ENCODE assay signal across 21 mouse cellular contexts in the genomic region with DNA sequence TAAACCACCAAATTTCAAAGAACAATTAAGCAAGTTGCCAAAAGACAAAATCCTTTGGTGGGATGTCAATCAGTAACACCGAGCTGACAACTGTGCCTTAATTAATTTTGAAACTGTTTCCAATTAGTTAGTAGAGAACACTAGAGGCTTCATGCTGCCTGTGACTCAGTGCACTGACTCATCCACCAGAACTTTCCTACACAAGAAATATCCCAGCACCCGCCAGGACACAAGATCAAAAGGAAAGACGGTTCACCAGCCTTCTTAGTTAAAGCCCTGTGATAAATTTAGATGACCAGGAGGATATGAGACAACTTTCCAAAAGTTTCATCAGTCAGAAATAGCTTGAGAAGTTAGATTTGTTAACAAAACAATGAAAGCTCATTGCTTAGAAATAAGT. TPM values are rescaled to one million over a fixed set of nuclear protein-coding genes. Genes with fewer than 3 reads are reported as not detected.
DNase-seq lines count a peak whose midpoint lies in the region; ATAC-seq and TF ChIP-seq lines count a peak whose summit lies in the region.
"Had no signal": no experiment of that assay in that cellular context is flagged by ENCODE, and none has a peak within 500 bp of the region (broad histone marks: within the 10 kb centered on the region; RNA-seq: fewer than 3 reads in every experiment).

No protein-coding gene starts in this region.

- no peak overlapping the region for H3K4me2 ChIP-seq in hindbrain, postnatal 0 days (ENCODE audit: low read depth, low read length)
- H3K4me2 ChIP-seq: embryonic facial prominence, embryonic 12.5 days; hindbrain, embryonic 12.5 days; intestine, embryonic 15.5 days; limb, embryonic 12.5 days; liver, embryonic 12.5 days had no signal

- CTCF ChIA-PET in Patski (lab: Charles Lee), result no interaction called here

- peak; percentile 57 to 84 for DNase-seq in adrenal gland, adult (ENCODE audit: inconsistent age in 2 of 2, low spot score in 1 of 2)
- no peak for DNase-seq in adrenal gland, postnatal 4 days (ENCODE audit: low spot score in 2 of 2)
- DNase-seq in 3134 (ENCODE audit: extremely low read depth, insufficient read length, low spot score) (peak; percentile 31), Patski (ENCODE audit: low read depth, low spot score) (peak; percentile 70)
- DNase-seq in brain, adult 2 months (ENCODE audit: low read depth, low spot score), result peak; percentile 64
- no peak for DNase-seq in spleen, adult 18-20 months
- DNase-seq in hindbrain, postnatal 0 days (ENCODE audit: low spot score), result no peak
- DNase-seq in neural tube, embryonic 10.5 days (ENCODE audit: extremely low spot score, low spot score), result no peak
- DNase-seq: cerebellum, adult 11 months; cerebellum, postnatal 10 days; forebrain, postnatal 0 days; gastrocnemius, postnatal 10 days; lung, adult 2 months; midbrain, embryonic 14.5 days; thymus, postnatal 36 days had no signal

- no peak overlapping the region for H3K9ac ChIP-seq in hindbrain, postnatal 0 days (replicated peaks; ENCODE audit: low read length)
- H3K9ac ChIP-seq: embryonic facial prominence, embryonic 12.5 days; forebrain, postnatal 0 days; hindbrain, embryonic 12.5 days; intestine, embryonic 15.5 days; limb, embryonic 12.5 days; liver, embryonic 12.5 days had no signal

- H3K9me3 ChIP-seq in hindbrain, postnatal 0 days (ENCODE audit: low read length), result no peaks in the 10 kb centered on the region
- H3K9me3 ChIP-seq: embryonic facial prominence, embryonic 12.5 days; hindbrain, embryonic 12.5 days; intestine, embryonic 15.5 days; limb, embryonic 12.5 days; liver, embryonic 12.5 days; megakaryocyte, embryonic 14.5 days had no signal

- no peak overlapping the region for H3K4me3 ChIP-seq in hindbrain, postnatal 0 days (ENCODE audit: low read length)
- H3K4me3 ChIP-seq: embryonic facial prominence, embryonic 12.5 days; hindbrain, embryonic 12.5 days; intestine, embryonic 15.5 days; limb, embryonic 12.5 days; liver, embryonic 12.5 days; megakaryocyte, embryonic 14.5 days had no signal

- H3K36me3 ChIP-seq in hindbrain, postnatal 0 days (ENCODE audit: insufficient read depth, low read length), result no peaks in the 10 kb centered on the region
- H3K36me3 ChIP-seq: embryonic facial prominence, embryonic 12.5 days; hindbrain, embryonic 12.5 days; intestine, embryonic 15.5 days; limb, embryonic 12.5 days; liver, embryonic 12.5 days had no signal

- H3K27ac ChIP-seq in hindbrain, postnatal 0 days, result no peak overlapping the region
- H3K27ac ChIP-seq: embryonic facial prominence, embryonic 12.5 days; hindbrain, embryonic 12.5 days; intestine, embryonic 15.5 days; limb, embryonic 12.5 days; liver, embryonic 12.5 days had no signal

- POLR2A ChIA-PET in Patski (lab: Charles Lee), result no interaction called here

- no peak for TF ChIP-seq CTCF in Patski (IDR thresholded peaks at IDR 0.05)
- TF ChIP-seq CTCF in hindbrain, postnatal 0 days (IDR thresholded peaks at IDR 0.05; ENCODE audit: low read depth), result no peak

- no peaks in the 10 kb centered on the region for H3K27me3 ChIP-seq in Patski
- no peaks in the 10 kb centered on the region for H3K27me3 ChIP-seq in hindbrain, postnatal 0 days (ENCODE audit: insufficient read depth, low read length)
- H3K27me3 ChIP-seq: embryonic facial prominence, embryonic 12.5 days; hindbrain, embryonic 12.5 days; intestine, embryonic 15.5 days; limb, embryonic 12.5 days; liver, embryonic 12.5 days; megakaryocyte, embryonic 14.5 days had no signal

- H3K4me1 ChIP-seq in hindbrain, postnatal 0 days (ENCODE audit: insufficient read depth, low read length), result no peaks in the 10 kb centered on the region
- H3K4me1 ChIP-seq: embryonic facial prominence, embryonic 12.5 days; hindbrain, embryonic 12.5 days; intestine, embryonic 15.5 days; limb, embryonic 12.5 days; liver, embryonic 12.5 days; megakaryocyte, embryonic 14.5 days had no signal

- peak; percentile 99 for ATAC-seq in Patski
- no peak for ATAC-seq in hindbrain, postnatal 0 days
- ATAC-seq: forebrain, postnatal 0 days; intestine, embryonic 15.5 days; liver, embryonic 12.5 days had no signal

- in situ Hi-C loops in Patski (cut with MboI; ENCODE audit: low pct_unique_long_range_greater_than_20kb), result no loop called here

- WGBS in hindbrain, postnatal 0 days, result 58% methylated on average over 3 of the region's 3 CpGs

RNA-seq across cellular contexts. Expression of gene Kif18a, which starts 38.6 kb away (rescaled TPM):
- total RNA-seq in adrenal gland, postnatal 4 days (2021), result 1 to 10 TPM; 7.1 to 7.4 TPM
- 6.6 TPM for polyA plus RNA-seq in Patski (2021)
- total RNA-seq in hindbrain, postnatal 0 days (2014; rRNA removed), result 3.0 and 3.3 TPM in 2 replicates
- 3.5 and 4.4 TPM in 2 replicates for polyA plus RNA-seq in hindbrain, postnatal 0 days (2015; fragmentation: Nextera tagmentation; extraction: Ambion mirVana)

RNA-seq across cellular contexts. Expression of gene Mettl15, which starts 38.6 kb away (rescaled TPM):
- total RNA-seq in adrenal gland, postnatal 4 days (2021), result 1 to 10 TPM; 9.3 to 9.6 TPM
- polyA plus RNA-seq in Patski (2021), result 5.6 TPM
- total RNA-seq in hindbrain, postnatal 0 days (2014; rRNA removed), result 7.9 and 12.8 TPM in 2 replicates
- 9.3 and 9.6 TPM in 2 replicates for polyA plus RNA-seq in hindbrain, postnatal 0 days (2015; fragmentation: Nextera tagmentation; extraction: Ambion mirVana)

Comparison
In these comparisons a context has a peak if more than half of its experiments do, and no peak if none do; other contexts are left out.
1. DNase-seq: peak in adrenal gland, adult (2 of 2), 3134 (single experiment), Patski (single experiment) and brain, adult 2 months (single experiment); none in adrenal gland, postnatal 4 days (0 of 2), spleen, adult 18-20 months (0 of 2), hindbrain, postnatal 0 days (single experiment) and neural tube, embryonic 10.5 days (single experiment).